Mouse (Mus musculus) G1E (cell line): Measurements from ENCODE around the gene Clec14a. TPM values are rescaled to one million over a fixed set of nuclear protein-coding genes. Genes with fewer than 3 reads are reported as not detected.

Experiments used
- ATAC-seq: 2 replicates; pipeline ENCODE4 v1.8.0; 2016; ENCODE audit warnings: mild to moderate bottlenecking; ENCODE audit not compliant: insufficient number of reproducible peaks, poor library complexity, low FRiP score, severe bottlenecking; ENCODE audit errors: extremely low read depth
- DNase-seq: peaks from one replicate; pipeline ENCODE4 v3.0.0; 2012; ENCODE audit warnings: low spot score
- H3K27me3 ChIP-seq: 2 replicates; pipeline ENCODE4 v1.6.1; 2012; ENCODE audit warnings: mild to moderate bottlenecking, low read length, inconsistent platforms; ENCODE audit not compliant: insufficient read depth
- H3K36me3 ChIP-seq: replicated peaks from 2 replicates; pipeline ENCODE3; 2012; ENCODE audit warnings: mild to moderate bottlenecking, inconsistent platforms
- H3K4me1 ChIP-seq: 2 replicates; pipeline ENCODE4 v1.6.1; 2012; ENCODE audit warnings: low read depth, low read length, inconsistent platforms, mixed read lengths; ENCODE audit not compliant: insufficient read depth
- H3K4me3 ChIP-seq: 2 replicates; pipeline ENCODE4 v1.5.1; 2012; ENCODE audit warnings: low read depth, mild to moderate bottlenecking, inconsistent platforms, low read length, moderate library complexity, mixed read lengths
- H3K9me3 ChIP-seq: replicated peaks from 2 replicates; pipeline ENCODE4 v1.6.1; 2012; ENCODE audit warnings: inconsistent platforms
- CTCF ChIP-seq: IDR thresholded peaks from 2 replicates; pipeline ENCODE4 v1.5.1; 2012; ENCODE audit warnings: low read depth, low read length, inconsistent platforms, mixed read lengths
- GATA1 ChIP-seq: IDR thresholded peaks from 2 replicates; pipeline ENCODE4 v1.6.1; 2012; ENCODE audit warnings: borderline replicate concordance, low read length, inconsistent platforms, mixed read lengths
- GATA2 ChIP-seq: IDR thresholded peaks from 2 replicates; pipeline ENCODE4 v1.6.1; 2012; ENCODE audit warnings: low read depth, low read length, inconsistent platforms, borderline replicate concordance
- POLR2AphosphoS5 ChIP-seq: IDR thresholded peaks from 2 replicates; pipeline ENCODE4 v1.6.1; 2012; ENCODE audit warnings: low read depth, low read length, inconsistent platforms; ENCODE audit not compliant: insufficient replicate concordance
- TAL1 ChIP-seq: conservative IDR thresholded peaks from 2 replicates; pipeline ENCODE4 v1.6.1; 2012; ENCODE audit warnings: low read depth, low read length, inconsistent platforms, mixed read lengths
- polyA plus RNA-seq: library from polyadenylated mRNA; stranded (reverse); fragments of >175 nt; gene quantifications from 2 replicates; pipeline ENCODE4 v1.2.3, GENCODE M21; 2012
- total RNA-seq, 2 experiments: library from RNA; stranded (forward) in 1 of 2; stranded (reverse) in 1 of 2; fragments of 200-1000 nt in 1 of 2; fragments of >200 nt in 1 of 2; fragmentation: Nextera tagmentation in 1 of 2; gene quantifications; 2 replicates each; pipeline ENCODE4 v1.2.3; 2014 to 2017

The Clec14a gene
- total and polyA plus RNA-seq, 3 experiments: 0.16 TPM; not detected in 2

- H3K36me3 ChIP-seq: no peaks in the 10 kb centered on the region
- no peaks in the 10 kb centered on the region for H3K27me3 ChIP-seq
- peaks cover 13% of the 10 kb centered on the region for H3K9me3 ChIP-seq
- H3K4me3 ChIP-seq: no peak overlapping the region
- ATAC-seq: no peak
- no peak for DNase-seq
- no peaks in the 10 kb centered on the region for H3K4me1 ChIP-seq
- TF ChIP-seq TAL1 (no peak), GATA2 (no peak), POLR2AphosphoS5 (no peak), GATA1 (no peak), CTCF (no peak)
Measured at GRCm38 (mm10) chr12:58269505-58269904, 415 bp upstream of the Clec14a start.

- TF ChIP-seq GATA1: no peak
- TF ChIP-seq TAL1: no peak
- TF ChIP-seq GATA2: no peak
- H3K27me3 ChIP-seq: no peaks in the 10 kb centered on the region
- DNase-seq (no peak), ATAC-seq (no peak)
- no peaks in the 10 kb centered on the region for H3K4me1 ChIP-seq
- peaks cover 13% of the 10 kb centered on the region for H3K9me3 ChIP-seq
- no peaks in the 10 kb centered on the region for H3K36me3 ChIP-seq
- no peak overlapping the region for H3K4me3 ChIP-seq
Measured at GRCm38 (mm10) chr12:58268186-58268562, 916 bp downstream of the Clec14a start.

GRCm38 (mm10) chr12:58267779-58268178, 1.3 kb downstream of the Clec14a start:
- Histone ChIP-seq H3K4me1 (no peaks in the 10 kb centered on the region), H3K27me3 (no peaks in the 10 kb centered on the region), H3K36me3 (no peaks in the 10 kb centered on the region), H3K4me3 (no peak overlapping the region), H3K9me3 (peaks cover 13% of the 10 kb centered on the region)
- TF ChIP-seq POLR2AphosphoS5 (no peak), CTCF (no peak), GATA1 (no peak), GATA2 (no peak), TAL1 (no peak)
- DNase-seq (no peak), ATAC-seq (no peak)

GRCm38 (mm10) chr12:58251901-58252300, 17.2 kb downstream of the Clec14a start:
- Histone ChIP-seq H3K4me3 (no peak overlapping the region), H3K36me3 (no peaks in the 10 kb centered on the region), H3K9me3 (no peaks in the 10 kb centered on the region), H3K27me3 (no peaks in the 10 kb centered on the region), H3K4me1 (no peaks in the 10 kb centered on the region)
- ATAC-seq (no peak), DNase-seq (no peak)
- TF ChIP-seq TAL1: no peak
- no peak for TF ChIP-seq POLR2AphosphoS5

GRCm38 (mm10) chr12:58232489-58232888, 36.6 kb downstream of the Clec14a start:
- no peak for DNase-seq
- Histone ChIP-seq H3K36me3 (no peaks in the 10 kb centered on the region), H3K4me1 (no peaks in the 10 kb centered on the region), H3K27me3 (no peaks in the 10 kb centered on the region), H3K4me3 (no peak overlapping the region), H3K9me3 (peaks cover 2% of the 10 kb centered on the region; the same call in 1 of the 2 replicates)
- no peak for ATAC-seq
- TF ChIP-seq POLR2AphosphoS5 (no peak), GATA1 (no peak), GATA2 (no peak), TAL1 (no peak), CTCF (no peak)

GRCm38 (mm10) chr12:58225644-58226043, 43.4 kb downstream of the Clec14a start:
- Histone ChIP-seq H3K4me3 (no peak overlapping the region), H3K27me3 (no peaks in the 10 kb centered on the region), H3K9me3 (no peaks in the 10 kb centered on the region), H3K4me1 (no peaks in the 10 kb centered on the region), H3K36me3 (no peaks in the 10 kb centered on the region)
- no peak for TF ChIP-seq TAL1
- no peak for TF ChIP-seq CTCF
- no peak for TF ChIP-seq POLR2AphosphoS5
- TF ChIP-seq GATA1: no peak
- no peak for TF ChIP-seq GATA2
- no peak for DNase-seq
- ATAC-seq: no peak

- no peak for DNase-seq
- no peak overlapping the region for H3K4me3 ChIP-seq
- TF ChIP-seq TAL1 (no peak), GATA1 (no peak), POLR2AphosphoS5 (no peak), CTCF (no peak), GATA2 (no peak)
- peaks cover 2% of the 10 kb centered on the region; the same call in 1 of the 2 replicates for H3K9me3 ChIP-seq
- H3K36me3 ChIP-seq: no peaks in the 10 kb centered on the region
- ATAC-seq: peak; percentile 74; the same call in 1 of the 2 replicates
- no peaks in the 10 kb centered on the region for H3K4me1 ChIP-seq
- no peaks in the 10 kb centered on the region for H3K27me3 ChIP-seq
Measured at GRCm38 (mm10) chr12:58219078-58219477, 50.0 kb downstream of the Clec14a start.
